Mouse (Mus musculus) lung, postnatal 14 days (tissue): ENCODE data around the gene Sft2d1.
A peak's percentile ranks its signal among the peaks of the same experiment; 100 is the strongest.

Experiments
- DNase-seq: peaks from one replicate; pipeline ENCODE4 v3.0.0; 2021

Gene Sft2d1

GRCm38 (mm10) chr17:8367514-8368480, 56.9 kb downstream of the Sft2d1 start:
- DNase-seq = no peak

- no peak for DNase-seq
Measured at GRCm38 (mm10) chr17:8368570-8368969, 57.7 kb downstream of the Sft2d1 start.

- no peak for DNase-seq
Measured at GRCm38 (mm10) chr17:8369171-8369570, 58.3 kb downstream of the Sft2d1 start.

GRCm38 (mm10) chr17:8370634-8371229, 59.8 kb downstream of the Sft2d1 start:
- no peak for DNase-seq

GRCm38 (mm10) chr17:8371834-8372233, 60.9 kb downstream of the Sft2d1 start:
- DNase-seq = peak; percentile 66

GRCm38 (mm10) chr17:8372286-8373046, 61.6 kb downstream of the Sft2d1 start:
- DNase-seq = peak; percentile 82
